In the genomic region with DNA sequence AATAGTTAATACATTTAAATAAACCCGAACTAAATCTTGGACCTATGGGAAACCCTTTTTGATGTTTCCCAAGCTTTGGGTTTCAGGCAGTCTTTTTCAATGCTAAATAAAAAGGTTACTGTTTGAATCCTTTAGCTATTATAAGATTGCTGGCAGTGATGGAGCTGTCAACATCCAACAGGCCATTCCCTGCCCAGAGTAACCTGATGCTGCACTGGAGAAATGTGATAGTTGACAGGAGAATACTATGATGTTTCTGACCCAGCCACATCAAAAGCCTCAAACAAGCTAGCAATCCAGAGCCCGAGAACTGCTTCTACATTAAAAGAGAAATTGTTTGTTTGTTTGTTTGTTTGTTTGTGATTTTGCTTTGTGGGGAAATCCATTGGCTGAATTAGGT, we compare ENCODE assay signal across 23 mouse cellular contexts.
A peak's percentile ranks its signal among the peaks of the same experiment; 100 is the strongest.
DNase-seq lines count a peak whose midpoint lies in the region; ATAC-seq and TF ChIP-seq lines count a peak whose summit lies in the region.
"Had no signal": no experiment of that assay in that cellular context is flagged by ENCODE, and none has a peak within 500 bp of the region (broad histone marks: within the 10 kb centered on the region; RNA-seq: fewer than 3 reads in every experiment).

No protein-coding gene starts in this region.

- H3K9ac ChIP-seq in midbrain, embryonic 14.5 days (replicated peaks; ENCODE audit: low read length): no peak overlapping the region
- H3K9ac ChIP-seq in midbrain, embryonic 11.5 days (ENCODE audit: low read length): no peak overlapping the region
- H3K9ac ChIP-seq: embryonic facial prominence, embryonic 15.5 days; forebrain, postnatal 0 days; heart, embryonic 12.5 days; heart, embryonic 15.5 days; hindbrain, embryonic 13.5 days; intestine, embryonic 15.5 days had no signal

- H3K27ac ChIP-seq in gastrocnemius, adult 2 months: peak overlapping the region; percentile 80
- H3K27ac ChIP-seq in midbrain, embryonic 14.5 days (replicated peaks; ENCODE audit: low read depth, low read length): no peak overlapping the region
- H3K27ac ChIP-seq in midbrain, embryonic 11.5 days (ENCODE audit: low read depth, low read length): no peak overlapping the region
- H3K27ac ChIP-seq: embryonic facial prominence, embryonic 15.5 days; heart, embryonic 15.5 days; hindbrain, embryonic 10.5 days; hindbrain, embryonic 13.5 days; intestine, embryonic 15.5 days had no signal

- H3K27me3 ChIP-seq in midbrain, embryonic 14.5 days (ENCODE audit: control insufficient read depth, insufficient read depth, low read length): no peaks in the 10 kb centered on the region
- no peaks in the 10 kb centered on the region for H3K27me3 ChIP-seq in midbrain, embryonic 11.5 days (ENCODE audit: control insufficient read depth, insufficient read depth, low read length)
- H3K27me3 ChIP-seq: embryonic facial prominence, embryonic 15.5 days; heart, embryonic 12.5 days; heart, embryonic 15.5 days; hindbrain, embryonic 13.5 days; intestine, embryonic 15.5 days had no signal

- 44% methylated on average over 2 of the region's 2 CpGs for WGBS in midbrain, embryonic 14.5 days
- WGBS in midbrain, embryonic 11.5 days: 68% methylated on average over 2 of the region's 2 CpGs

- peak overlapping the region; percentile 49 for H3K4me3 ChIP-seq in gastrocnemius, adult 2 months
- H3K4me3 ChIP-seq in midbrain, embryonic 14.5 days (replicated peaks; ENCODE audit: low read depth, low read length): no peak overlapping the region
- H3K4me3 ChIP-seq in midbrain, embryonic 11.5 days (ENCODE audit: low read depth, low read length): no peak overlapping the region
- H3K4me3 ChIP-seq: embryonic facial prominence, embryonic 15.5 days; heart, embryonic 12.5 days; heart, embryonic 15.5 days; hindbrain, embryonic 10.5 days; hindbrain, embryonic 13.5 days; intestine, embryonic 15.5 days had no signal

- TF ChIP-seq CTCF in gastrocnemius, adult 2 months (IDR thresholded peaks at IDR 0.05): no peak

- peak; percentile 46; the same call in 1 of the 2 replicates for ATAC-seq in midbrain, embryonic 14.5 days (ENCODE audit: low FRiP score, low TSS enrichment)
- ATAC-seq in midbrain, embryonic 11.5 days (ENCODE audit: low FRiP score): no peak
- ATAC-seq: activated CD4-positive, CD25-positive, alpha-beta regulatory T cell, adult 4 months; forebrain, embryonic 14.5 days; forebrain, postnatal 0 days; intestine, embryonic 15.5 days had no signal

- H3K36me3 ChIP-seq in midbrain, embryonic 14.5 days (ENCODE audit: control insufficient read depth, insufficient read depth, low read length): no peaks in the 10 kb centered on the region
- no peaks in the 10 kb centered on the region for H3K36me3 ChIP-seq in midbrain, embryonic 11.5 days (ENCODE audit: control insufficient read depth, insufficient read depth, low read length)
- H3K36me3 ChIP-seq: embryonic facial prominence, embryonic 15.5 days; heart, embryonic 12.5 days; heart, embryonic 15.5 days; hindbrain, embryonic 10.5 days; hindbrain, embryonic 13.5 days; intestine, embryonic 15.5 days had no signal

- intact Hi-C loops in gastrocnemius, adult 2 months (cut with DNase I): loop anchor here (5.0 kb wide), 1 partner anchor 228 kb away; a partner anchor contains a TSS

- peak; percentile 9 for DNase-seq in embryo, embryonic 10 days (ENCODE audit: low spot score)
- DNase-seq in embryo, embryonic 9.5 days (ENCODE audit: extremely low spot score): no peak
- peak; percentile 48 for DNase-seq in gastrocnemius, adult 2 months
- no peak for DNase-seq in gastrocnemius, postnatal 25 days
- peak; percentile 12 for DNase-seq in midbrain, embryonic 14.5 days
- DNase-seq in midbrain, embryonic 11.5 days (ENCODE audit: low spot score, missing footprints): no peak
- DNase-seq in ovary, postnatal 14 days (ENCODE audit: low spot score): no peak
- DNase-seq: adrenal gland, adult 8-10 months; adrenal gland, postnatal 25 days; cerebellum, adult 18-20 months; cerebellum, adult 9-10 months; cerebellum, postnatal 14 days; forebrain, postnatal 0 days; heart, postnatal 36 days; kidney, adult 11 months had no signal

- H3K4me1 ChIP-seq in midbrain, embryonic 14.5 days (ENCODE audit: control insufficient read depth, insufficient read depth, low read length): no peaks in the 10 kb centered on the region
- no peaks in the 10 kb centered on the region for H3K4me1 ChIP-seq in midbrain, embryonic 11.5 days (ENCODE audit: control insufficient read depth, insufficient read depth, low read length)
- H3K4me1 ChIP-seq: embryonic facial prominence, embryonic 15.5 days; heart, embryonic 12.5 days; heart, embryonic 15.5 days; hindbrain, embryonic 10.5 days; hindbrain, embryonic 13.5 days; intestine, embryonic 15.5 days had no signal

- H3K9me3 ChIP-seq in midbrain, embryonic 14.5 days (ENCODE audit: control insufficient read depth, low read length): no peaks in the 10 kb centered on the region
- H3K9me3 ChIP-seq in midbrain, embryonic 11.5 days (ENCODE audit: control insufficient read depth, low read length): no peaks in the 10 kb centered on the region
- H3K9me3 ChIP-seq: embryonic facial prominence, embryonic 15.5 days; heart, embryonic 12.5 days; heart, embryonic 15.5 days; hindbrain, embryonic 10.5 days; hindbrain, embryonic 13.5 days; intestine, embryonic 15.5 days had no signal

- no peak overlapping the region for H3K4me2 ChIP-seq in midbrain, embryonic 14.5 days (ENCODE audit: low read length)
- no peak overlapping the region for H3K4me2 ChIP-seq in midbrain, embryonic 11.5 days
- H3K4me2 ChIP-seq: embryonic facial prominence, embryonic 15.5 days; heart, embryonic 12.5 days; heart, embryonic 15.5 days; hindbrain, embryonic 13.5 days; intestine, embryonic 15.5 days had no signal

Comparison
In these comparisons a context has a peak if more than half of its experiments do, and no peak if none do; other contexts are left out.
1. DNase-seq: peak in embryo, embryonic 10 days (single experiment), gastrocnemius, adult 2 months (single experiment) and midbrain, embryonic 14.5 days (single experiment); none in embryo, embryonic 9.5 days (single experiment), gastrocnemius, postnatal 25 days (single experiment), midbrain, embryonic 11.5 days (single experiment) and ovary, postnatal 14 days (single experiment).